Mouse (Mus musculus) cerebellum, adult 8-10 months (tissue): ENCODE data around the gene Fam207a.
A peak's percentile ranks its signal among the peaks of the same experiment; 100 is the strongest.

ENCODE experiments used
- DNase-seq: peaks from one replicate; pipeline ENCODE4 v3.0.0; 2022

Gene Fam207a

DNA sequence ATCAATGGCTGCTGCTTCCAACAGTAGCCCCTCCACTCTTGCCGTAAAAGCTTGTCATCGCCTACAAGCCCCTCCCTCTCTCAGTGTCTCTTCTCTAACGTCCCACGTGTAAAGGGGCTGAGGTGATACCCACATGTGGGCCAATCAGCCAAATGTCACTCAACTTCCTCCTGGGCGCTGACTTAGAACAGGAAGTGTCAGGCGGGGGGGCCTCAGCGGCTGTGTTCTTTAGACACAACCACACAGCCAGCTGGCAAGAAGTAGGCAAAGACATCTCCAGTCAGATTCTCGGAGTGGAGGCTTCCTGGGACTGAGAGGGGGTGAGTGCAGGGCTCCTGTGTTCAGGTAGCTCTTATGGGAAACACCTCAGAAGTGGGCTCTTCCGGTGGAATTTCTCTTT is 14.6 kb upstream of the Fam207a start, which contains the start of gene Itgb2:
Gene Itgb2, plus strand, starts transcription at position 113 of the 400 bp plus-strand sequence.
- no peak for DNase-seq

DNA sequence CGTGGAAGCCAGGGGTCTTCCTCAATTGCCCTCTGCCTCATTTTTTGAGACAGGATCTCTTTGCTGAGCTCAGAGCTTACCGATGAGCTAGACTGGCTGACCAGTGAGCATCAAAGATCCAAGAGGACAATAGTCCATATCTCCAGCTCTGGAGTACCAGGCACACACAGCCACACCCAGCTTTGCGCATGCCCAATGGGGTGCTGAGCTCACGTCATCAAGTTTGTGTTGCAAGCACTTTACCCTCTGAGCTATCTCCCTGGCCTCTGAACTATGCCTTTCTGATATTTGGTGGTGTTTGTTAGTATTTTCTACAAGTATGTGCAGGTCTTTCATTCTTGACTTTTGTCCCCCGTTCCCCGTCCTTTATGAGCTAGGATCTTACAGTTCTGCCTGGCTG is 13.0 kb upstream of the Fam207a start:
- DNase-seq: no peak

DNA sequence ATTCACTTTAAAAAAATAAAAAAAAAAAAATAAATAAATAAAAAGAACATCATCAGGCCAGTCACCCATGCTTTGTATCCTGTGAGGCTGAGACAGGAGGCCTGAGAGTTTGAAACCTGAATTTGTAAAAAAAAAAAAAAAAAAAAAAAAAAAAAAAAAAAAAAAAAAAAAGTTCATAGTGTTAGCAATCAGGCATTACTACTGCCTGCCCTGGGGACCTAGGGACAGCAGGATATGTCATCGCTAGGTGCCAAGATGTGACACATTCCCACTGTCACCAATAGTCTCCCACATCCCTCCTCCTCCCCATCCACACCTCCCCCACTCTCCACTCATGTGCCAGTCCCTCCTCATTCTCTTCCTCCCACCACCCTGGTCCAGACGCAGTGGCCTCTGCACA is 10.9 kb upstream of the Fam207a start:
- no peak for DNase-seq

DNA sequence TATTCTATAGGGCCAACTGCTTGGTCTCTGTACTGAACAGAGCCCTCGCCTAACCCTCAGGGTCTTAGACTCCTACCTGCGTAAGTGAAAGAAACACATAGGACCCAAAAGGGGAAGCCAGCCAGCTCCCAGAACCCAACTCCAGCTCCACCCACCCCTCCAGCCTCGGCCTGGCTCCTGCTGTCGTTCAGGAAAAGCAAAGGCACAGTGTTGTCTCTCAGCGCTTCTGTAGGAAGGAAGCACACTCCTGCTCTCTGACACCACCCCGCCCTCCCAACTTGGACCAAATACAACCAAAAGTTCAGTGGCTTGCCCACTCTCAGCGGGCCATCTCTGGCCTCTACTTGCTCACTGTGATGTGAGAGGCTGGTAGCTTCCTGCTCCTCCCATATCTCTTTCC is 7.7 kb upstream of the Fam207a start:
- DNase-seq: no peak

GRCm38 (mm10) chr10:77522746-77523145 is 7.2 kb upstream of the Fam207a start:
- DNase-seq: no peak

- no peak for DNase-seq
Observed at GRCm38 (mm10) chr10:77522021-77522731, 6.6 kb upstream of the Fam207a start.

- no peak for DNase-seq
Observed at GRCm38 (mm10) chr10:77520497-77520896, 4.9 kb upstream of the Fam207a start.

GRCm38 (mm10) chr10:77519191-77519590 is 3.6 kb upstream of the Fam207a start:
- DNase-seq: no peak

DNA sequence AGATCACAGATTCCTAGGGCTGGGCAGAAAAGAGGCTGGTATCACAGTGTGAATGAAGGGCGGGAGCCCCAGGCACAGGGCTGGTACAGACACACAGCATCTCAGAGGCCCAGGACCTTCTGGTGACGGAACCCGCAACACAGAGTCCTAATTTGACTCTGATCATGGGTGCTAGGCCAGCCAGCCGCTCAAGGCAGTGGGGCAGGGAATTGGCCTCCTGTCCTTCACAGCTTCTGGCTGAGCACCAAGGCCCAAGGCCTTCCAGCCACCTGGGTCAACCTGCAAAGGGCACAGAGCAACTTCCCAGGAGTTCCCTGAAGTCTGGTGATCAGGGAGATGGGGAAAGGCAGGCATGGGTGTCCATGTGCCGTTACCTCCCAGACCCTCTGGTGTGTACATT is 2.2 kb upstream of the Fam207a start:
- no peak for DNase-seq

GRCm38 (mm10) chr10:77517066-77517620 is 1.6 kb upstream of the Fam207a start:
- peak; percentile 68 for DNase-seq

GRCm38 (mm10) chr10:77516379-77516951 is 880 bp upstream of the Fam207a start:
- DNase-seq: no peak

- DNase-seq: peak; percentile 73
Observed at GRCm38 (mm10) chr10:77510225-77510982, 5.2 kb downstream of the Fam207a start.

GRCm38 (mm10) chr10:77509403-77510187 is 6.0 kb downstream of the Fam207a start:
- DNase-seq: peak; percentile 92

GRCm38 (mm10) chr10:77508744-77509143 is 6.8 kb downstream of the Fam207a start:
- no peak for DNase-seq

- DNase-seq: no peak
Observed at GRCm38 (mm10) chr10:77507779-77508178, 7.8 kb downstream of the Fam207a start.

DNA sequence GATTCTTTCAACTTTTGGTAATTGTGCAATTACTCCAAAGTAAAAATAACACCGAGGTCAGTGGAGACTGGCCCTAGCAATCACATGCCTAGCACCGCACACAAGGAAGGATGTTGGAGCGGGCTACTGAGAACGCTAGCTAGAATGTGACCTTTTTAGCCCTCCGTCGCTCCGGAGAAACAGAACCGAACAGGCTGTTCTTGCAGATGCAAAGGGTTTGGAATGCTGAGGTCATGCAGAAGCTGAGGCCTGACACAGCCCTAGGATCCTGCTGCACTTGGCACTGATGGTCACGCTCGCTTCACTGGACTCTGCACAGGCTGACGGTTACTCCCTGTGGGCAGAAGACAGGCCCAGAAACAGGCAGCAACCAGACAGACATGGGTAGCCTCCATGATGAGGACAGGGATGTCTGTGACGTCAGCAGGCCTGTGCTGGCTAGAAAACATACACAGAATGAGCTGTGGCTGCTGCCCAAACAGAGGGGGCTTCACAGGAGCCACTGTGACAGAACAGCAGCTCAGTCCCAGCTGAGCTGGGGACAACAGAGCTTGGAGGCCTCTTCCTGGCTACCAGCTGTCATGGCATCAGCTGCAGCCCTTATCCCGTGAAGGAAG is 8.5 kb downstream of the Fam207a start:
- no peak for DNase-seq

DNA sequence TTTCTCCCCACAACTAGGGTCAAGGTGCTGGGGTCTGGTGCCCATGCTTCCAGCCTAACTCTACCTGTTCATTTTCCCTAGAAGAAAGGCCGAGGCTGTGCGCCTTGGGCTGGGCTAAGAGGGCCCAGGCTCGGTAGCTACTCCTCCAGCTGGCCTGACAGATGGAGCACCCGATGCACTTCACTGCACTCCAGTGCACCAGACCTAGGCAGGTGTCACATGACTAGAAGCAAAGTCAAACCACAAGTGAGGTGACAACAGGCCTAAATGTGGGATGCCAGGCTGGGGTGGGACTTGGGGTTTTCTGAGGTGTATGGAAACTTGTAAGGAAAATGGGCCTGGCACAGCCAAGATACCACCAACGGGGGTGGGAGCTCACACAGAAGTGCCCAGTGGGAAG is 9.1 kb downstream of the Fam207a start:
- DNase-seq: peak; percentile 76

- peak; percentile 48 for DNase-seq
Observed at GRCm38 (mm10) chr10:77504143-77504542, 11.4 kb downstream of the Fam207a start.

GRCm38 (mm10) chr10:77502967-77503922 is 12.3 kb downstream of the Fam207a start:
- no peak for DNase-seq

DNA sequence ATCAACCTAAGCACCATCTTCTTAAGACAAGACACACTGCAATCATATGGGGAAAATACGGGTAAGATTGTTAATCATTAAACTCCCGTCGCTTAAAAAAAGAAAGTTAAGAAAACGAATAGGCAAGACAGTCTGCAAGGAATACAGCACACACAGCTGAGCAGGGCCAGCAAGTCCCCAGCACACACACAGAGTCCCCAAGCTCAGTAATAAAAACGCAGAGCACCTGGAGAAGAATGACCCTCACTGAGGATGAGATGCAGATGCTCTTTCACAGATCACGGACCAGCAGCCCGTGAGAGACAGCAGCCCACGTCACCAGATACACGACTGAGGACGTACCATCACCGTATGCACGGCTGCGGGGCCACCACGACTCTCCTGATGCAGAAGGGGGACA is 14.9 kb downstream of the Fam207a start:
- DNase-seq: no peak

DNA sequence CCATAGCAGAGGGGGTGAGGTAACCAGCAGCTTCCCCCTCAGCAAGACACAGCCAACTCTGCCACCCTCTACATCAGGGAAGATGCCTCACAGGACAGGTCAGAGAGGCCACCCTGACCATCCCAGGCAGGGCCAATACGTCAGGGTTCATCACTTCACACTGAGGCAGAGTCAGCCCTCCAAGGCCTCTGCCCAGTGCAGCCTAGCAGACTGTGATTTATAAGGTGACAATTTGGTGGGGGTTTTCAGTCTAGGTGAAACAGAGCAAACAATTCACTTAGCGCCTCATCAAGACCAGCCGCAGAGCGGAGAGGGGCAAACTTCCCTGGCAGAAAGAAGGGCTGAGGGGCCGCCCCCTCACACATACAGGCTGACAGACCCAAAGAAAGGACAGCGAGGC is 17.3 kb downstream of the Fam207a start:
- no peak for DNase-seq
